Mouse (Mus musculus) gastrocnemius, postnatal 4 days (tissue): Measurements from ENCODE around the gene Arfgef3. TPM values are rescaled to one million over a fixed set of nuclear protein-coding genes. Genes with fewer than 3 reads are reported as not detected.

Source experiments
- DNase-seq, 2 experiments: peaks; one replicate each; pipeline ENCODE4 v3.0.0; 2021 to 2022; ENCODE audit warnings: low spot score in 2 of 2, mixed read lengths in 2 of 2
- long read RNA-seq, 2 experiments: library from polyadenylated mRNA; stranded (forward); transcript quantifications; one replicate each; pipeline ENCODE4 v2.0.0; 2021
- total RNA-seq, 2 experiments: library from RNA; stranded (reverse); gene quantifications; 2 replicates each; pipeline ENCODE4 v1.2.3; 2021

The Arfgef3 gene
- total RNA-seq = 1 to 10 TPM; 2.4 to 2.9 TPM
- long read RNA-seq, experiment 1 = 0 reads
- long read RNA-seq, experiment 2 = 0 reads

DNA sequence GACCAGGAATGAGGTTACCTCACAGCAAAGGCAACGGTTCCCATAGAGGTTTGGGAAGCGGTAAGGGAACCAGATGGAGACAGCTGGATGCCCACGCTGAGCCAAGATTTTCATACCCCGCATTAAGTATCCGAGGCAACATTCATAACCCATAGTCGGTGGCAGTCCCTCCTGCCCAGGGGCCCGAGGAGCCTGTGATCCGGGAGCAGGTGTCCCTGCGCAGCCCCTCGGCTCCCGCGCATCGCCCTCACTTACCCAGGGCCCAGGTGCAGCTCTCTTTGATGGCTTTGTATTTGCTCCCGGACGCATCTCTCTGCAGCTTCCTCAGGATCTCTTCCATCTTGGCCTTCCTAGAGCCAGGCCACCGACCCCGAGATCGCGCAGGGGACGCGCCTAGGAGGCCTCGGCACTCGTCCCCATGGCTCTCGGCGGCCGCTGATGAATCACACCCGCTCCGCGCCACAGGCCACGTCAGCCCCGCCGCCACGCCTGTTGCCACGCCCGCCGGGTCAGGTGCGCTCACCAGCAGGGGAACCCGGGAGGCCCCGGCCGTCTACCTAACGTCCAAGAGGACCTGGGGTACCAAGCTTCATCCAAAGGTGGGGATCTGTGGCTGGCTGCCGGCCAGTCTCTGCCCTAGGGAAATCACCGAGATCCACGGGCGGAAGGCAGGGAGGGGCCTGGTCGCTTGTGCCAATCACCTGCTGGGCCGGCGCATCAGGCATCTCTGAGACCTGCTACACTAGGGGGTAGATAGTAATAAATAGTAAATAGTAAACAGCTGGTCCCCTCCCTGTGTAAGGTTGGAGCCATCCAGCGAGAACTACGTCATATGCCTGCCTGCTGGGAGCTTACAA lies at the start of gene Arfgef3:
Gene Arfgef3 (minus strand): TSS at position 664 of the 857 bp plus-strand sequence.
- peak; percentile 32 to 51 for DNase-seq

DNA sequence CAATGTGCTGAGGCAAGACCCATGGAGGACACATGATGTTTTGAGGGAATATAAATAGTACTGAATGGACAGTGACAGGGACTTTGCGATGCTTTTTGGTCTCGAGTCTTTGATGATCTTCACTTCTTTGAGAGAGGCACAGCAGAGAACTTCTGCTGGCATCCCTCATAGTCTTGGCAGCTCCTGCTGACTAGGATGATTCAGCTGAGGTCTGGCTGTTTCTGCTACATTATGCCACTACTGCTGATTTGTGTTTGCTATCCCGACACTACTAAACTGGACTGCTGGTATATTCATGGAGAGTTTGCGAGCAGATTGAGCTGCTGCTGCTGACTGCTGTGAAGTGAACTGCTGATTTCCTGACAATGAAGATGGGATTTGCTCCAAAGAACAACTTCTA lies 46.3 kb upstream of the Arfgef3 start:
- DNase-seq = no peak

DNA sequence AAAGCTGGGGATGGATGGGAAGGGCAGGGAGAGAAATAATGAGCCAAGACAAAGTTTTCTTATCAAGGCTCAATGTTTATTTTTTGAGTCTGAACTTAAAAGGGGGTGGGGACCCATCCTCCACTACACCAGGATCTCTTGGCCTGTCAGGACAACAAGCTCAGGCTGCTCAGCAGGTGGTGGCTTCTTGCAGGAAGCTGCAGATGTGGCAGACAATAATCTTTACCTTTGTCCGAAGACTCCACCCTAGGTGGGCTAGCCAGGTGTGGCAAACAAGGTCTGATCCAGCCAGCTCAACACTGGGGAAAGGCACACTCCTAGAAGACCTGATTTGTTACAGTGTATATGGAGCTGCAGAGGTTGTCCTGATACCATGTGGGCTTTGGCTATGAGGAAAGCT lies 44.9 kb upstream of the Arfgef3 start:
- no peak for DNase-seq

DNA sequence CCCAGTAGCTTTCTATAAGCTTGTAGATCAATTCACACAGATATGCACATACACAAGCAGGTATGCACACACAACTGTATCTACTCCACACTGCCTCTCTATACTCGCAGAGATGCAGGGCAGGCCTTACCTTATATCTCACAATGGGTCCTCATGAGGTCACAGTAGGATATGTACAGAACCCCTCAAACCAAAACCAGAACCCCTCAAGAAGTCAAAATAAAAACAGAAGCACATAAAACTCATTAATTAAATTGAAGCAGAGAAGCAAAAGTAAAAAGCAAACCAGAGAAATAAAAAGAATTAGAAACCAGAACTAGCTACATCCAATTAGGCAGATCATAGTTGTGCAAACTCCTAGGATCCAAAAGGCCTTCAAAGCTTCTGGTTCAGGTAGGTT lies 42.9 kb upstream of the Arfgef3 start, which contains the start of gene Gm4922:
Gene Gm4922 (minus strand): TSS at position 101 of the 400 bp plus-strand sequence.
- DNase-seq = no peak

DNA sequence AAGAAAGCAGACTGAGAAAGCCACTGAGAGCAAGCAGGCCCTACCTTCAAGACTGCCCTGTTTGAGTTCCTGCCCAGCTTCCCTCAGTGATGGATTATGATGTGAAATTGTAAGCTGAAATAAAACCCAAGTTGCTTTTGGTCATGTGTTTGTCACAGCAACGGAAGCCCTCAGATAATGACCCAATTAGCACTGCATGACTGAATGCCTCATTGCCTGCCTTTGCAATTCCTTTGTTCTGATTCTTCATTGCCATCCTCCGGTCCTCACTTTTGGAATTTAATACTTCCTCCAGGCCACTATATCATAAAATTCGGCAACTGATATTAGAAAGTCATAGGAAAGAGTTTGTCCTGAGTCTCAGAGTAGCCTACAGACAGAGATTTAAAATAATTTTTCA lies 33.8 kb upstream of the Arfgef3 start:
- no peak for DNase-seq

DNA sequence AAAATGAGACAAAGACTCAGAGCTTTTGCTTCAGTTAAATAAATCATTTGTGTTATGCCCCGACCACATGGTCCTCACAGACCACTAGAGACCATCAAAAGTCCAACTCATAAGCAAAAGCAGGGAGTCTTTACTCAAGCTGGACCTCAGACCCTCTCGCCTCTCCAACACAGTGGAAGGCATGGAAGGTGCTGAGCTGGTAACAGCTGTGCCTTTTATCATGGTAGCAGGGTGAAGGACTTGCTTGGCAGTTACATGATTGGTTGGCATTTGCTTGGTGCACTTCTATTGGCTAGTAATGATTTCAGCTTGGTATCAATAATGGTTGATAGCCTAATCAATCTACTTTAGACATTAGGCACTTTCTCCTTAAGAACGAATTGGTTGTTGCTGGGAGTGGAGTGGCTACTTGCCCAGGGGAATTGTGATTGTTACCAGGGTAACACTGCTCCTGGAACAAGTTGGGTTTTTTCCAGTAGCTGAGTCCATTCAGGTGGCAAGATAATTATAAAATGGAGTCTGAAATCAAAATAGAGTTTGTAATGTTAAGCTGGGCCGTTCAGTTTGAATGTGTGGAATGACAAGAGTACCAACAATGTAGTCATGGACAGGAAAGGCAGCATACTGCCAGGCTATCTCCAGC lies 28.9 kb upstream of the Arfgef3 start:
- DNase-seq = no peak

DNA sequence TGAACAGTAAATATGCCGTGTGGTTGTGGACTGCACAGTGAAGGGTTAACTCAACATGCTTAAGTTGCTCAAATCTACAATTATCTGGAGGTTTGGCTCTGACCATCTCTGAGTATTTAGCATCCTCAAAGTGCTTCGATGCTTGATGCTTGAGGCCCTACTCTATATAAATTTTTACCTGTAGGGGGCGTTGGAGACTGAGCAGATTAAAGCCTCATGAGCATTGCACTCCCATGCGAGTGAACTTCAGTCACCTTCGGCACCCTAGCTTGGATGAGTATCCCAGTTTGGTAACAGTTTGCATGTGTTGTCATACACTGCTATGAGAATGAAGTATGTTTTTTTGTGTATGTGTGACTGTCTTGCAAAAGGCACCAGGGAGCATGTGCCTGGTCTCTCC lies 26.2 kb upstream of the Arfgef3 start:
- no peak for DNase-seq

DNA sequence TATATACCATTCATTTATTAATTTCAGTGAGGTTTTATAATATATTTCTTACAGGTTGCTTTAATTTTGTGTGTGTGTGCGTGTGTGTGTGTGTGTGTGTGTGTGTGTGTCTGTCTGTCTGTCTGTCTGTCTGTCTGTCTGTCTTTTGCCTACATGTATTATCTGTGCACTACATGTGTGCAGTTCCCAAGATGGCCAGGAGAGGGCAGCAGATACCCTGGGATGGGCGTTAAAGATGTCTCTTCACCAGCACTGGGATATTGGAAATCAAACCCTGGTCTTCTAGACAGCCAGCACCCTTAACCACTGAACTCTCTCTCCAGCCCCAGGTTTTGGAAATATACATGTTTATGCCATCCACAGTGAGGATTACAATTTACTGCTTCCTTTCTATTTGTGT lies 16.5 kb upstream of the Arfgef3 start:
- peak in 1 of 2 experiments; percentile 40 for DNase-seq

DNA sequence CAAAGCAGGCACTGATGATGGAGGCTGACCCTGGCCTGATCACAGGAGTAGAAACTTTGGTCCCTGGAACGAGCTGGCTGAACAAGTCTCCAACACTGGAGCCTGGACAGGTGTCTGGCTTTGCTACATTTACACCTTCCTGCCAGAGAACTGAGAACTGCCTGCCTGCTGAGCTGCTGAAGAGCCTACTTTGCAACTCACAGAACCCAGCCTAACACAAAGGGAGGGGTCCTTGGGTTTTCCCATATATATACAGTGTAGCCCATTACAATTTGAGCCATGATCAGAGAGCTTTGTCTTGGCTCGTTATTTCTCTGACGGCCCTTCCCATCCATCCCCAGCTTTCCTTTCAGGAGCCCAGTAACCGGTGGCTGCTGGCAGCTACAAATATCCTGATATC lies 6.3 kb upstream of the Arfgef3 start:
- DNase-seq = no peak

DNA sequence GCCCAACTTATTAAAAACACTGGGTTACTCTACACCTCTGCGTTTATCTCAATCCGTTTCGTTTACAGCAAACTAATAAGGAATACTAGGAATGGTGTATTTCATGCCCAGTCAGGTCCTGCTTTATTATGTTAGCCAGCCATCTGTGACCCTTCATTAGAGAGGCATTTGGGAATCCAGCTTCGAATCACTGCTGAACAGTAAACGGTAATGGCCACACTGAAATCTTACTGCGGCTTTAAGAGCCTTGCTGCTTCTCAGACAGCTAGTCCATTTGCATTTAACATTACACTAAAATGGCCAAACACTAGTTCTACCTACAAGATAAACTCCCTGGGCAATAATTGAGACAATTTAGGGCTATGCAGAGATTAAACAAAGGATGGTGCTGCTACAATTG lies 1.7 kb downstream of the Arfgef3 start:
- DNase-seq = no peak

DNA sequence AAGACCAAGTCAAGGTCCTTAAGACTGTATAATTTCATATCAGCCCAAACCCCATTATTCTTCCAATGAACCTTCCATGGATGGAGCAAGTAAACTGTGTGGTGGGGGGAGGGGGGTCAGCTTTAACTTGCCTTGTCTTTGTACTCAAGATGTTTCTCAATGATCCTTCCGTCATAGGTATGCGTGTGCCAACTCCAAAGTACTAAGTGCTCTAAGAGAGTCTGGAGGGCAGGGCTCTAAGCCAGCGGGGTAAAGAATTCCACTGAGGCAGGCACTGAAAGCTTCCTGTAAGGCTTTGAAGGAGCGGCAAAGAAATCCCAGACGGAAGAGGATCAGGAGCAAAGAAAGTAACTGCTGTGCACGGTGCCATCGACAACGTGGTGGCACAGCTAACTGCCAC lies 2.7 kb downstream of the Arfgef3 start:
- no peak for DNase-seq

DNA sequence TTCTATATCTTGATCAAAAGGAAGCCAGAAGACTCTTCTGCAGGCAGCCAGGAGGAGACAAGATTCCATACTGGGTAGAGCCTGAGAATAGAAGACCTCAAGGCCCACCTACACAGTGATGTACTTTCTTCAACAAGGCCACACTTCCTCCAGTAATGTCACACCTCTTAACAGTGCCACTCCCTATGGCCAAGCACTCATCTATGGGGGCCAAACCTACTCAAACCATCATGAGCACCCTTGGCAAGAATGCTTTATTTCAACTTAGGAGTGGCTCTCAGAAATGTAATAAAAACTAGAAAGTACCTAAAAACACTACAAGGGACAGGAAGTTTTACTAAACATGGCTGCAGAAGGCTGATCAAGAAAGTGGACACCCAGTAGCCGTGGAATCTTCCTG lies 15.2 kb downstream of the Arfgef3 start:
- no peak for DNase-seq

DNA sequence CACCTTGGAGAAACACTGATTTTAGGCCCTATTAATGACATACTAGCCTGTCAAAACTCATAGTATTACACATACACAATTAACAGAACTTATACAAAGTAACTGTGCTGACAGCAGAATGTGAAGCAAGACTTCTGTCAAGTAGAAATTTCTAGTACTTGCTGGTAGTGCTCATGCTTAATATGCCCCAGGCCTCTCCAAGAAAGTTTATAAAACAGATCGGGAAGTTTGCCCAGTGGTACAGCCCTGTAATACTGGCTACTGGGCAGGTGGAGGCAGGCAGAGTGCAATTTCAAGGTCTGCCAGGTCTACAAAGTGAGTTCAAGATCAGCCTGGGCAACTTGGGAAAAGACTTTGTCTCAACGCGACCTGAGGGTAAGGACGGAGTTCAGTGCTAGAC lies 32.3 kb downstream of the Arfgef3 start:
- DNase-seq = no peak

DNA sequence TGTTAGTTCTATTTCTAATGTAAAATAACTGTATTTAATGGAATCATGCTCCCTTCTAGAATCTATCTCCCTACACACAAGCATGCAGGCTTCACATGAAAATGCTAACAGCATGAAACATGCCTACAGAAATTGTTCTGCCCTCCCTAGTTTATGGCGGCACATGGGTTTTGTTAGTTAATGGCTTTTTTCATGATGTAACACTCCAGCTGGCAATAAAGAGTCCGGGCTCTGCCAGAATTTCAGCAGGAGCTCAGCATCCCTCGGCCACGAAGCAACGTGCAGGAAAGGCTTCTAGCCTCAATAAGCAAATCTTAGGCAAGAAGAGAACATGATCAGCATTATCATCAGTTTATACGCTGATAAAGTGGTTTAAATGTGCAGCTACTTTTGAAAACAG lies 32.8 kb downstream of the Arfgef3 start:
- DNase-seq = peak in 1 of 2 experiments; percentile 11

DNA sequence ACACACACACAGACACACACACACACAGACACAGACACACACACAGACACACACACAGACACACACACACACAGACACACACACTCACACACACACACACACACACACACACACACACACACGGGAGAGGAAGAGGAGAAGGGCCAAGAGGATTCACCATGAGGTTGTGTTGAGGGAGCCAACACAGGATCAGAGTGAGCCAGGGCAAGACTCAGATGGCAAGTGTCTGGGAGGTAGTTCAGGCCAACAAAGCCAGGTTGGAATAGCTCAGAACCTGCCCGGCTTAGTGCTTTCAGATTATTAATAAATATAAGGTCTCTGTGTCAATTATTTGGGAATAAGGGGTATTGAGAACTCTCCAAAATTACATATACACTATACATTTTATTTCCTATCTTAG lies 33.9 kb downstream of the Arfgef3 start:
- DNase-seq = no peak

DNA sequence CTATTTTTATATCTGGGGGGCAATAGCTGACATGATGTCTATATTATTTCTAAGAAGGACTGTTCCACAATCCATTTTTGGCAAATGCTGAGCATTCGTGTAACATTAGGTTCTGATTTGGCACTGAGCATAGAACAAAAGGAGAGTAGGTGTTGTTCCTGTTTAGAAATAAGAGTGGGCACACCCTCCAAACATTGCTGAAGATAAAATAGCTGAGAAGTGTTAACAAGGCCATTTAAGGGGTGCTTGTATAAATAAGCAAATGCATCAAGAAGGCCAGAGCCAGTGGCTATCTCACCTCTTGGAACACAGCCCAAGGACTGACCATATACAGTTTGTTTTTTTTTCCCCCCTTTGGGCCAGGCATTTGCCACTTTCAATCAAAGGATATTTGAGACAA lies 35.1 kb downstream of the Arfgef3 start:
- DNase-seq = no peak

DNA sequence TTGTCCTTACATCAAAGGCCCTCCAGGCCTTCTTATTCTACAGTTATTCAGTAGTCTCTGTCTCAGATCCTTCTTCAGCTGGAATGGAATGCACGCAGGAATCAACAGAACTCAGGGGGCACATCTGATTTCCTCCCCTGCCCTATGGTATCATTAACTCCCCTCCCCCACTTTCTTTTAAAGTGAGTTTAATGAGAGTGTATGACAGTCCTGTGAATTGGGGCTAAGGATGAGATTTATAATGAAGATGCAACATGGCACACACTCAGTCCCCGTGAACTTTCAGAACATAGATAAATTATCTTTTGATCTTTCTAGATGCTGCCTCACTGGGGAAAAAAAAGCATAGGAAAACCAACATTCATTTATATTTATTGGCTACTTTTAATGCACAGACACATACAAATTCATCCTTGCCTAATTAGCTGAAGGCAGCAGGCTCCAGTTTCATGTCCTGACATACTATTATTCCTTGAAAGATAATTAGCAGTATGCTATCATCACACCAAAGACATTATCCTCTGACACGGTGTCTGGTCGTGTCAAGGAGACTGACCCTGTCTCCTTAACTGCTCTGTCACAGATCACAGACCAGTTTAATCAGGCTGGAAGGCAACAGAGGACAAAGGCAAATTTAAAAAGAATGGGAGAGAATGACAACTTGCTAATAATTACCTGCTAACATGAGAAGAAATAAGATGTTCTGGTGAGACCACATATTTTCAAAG lies 39.2 kb downstream of the Arfgef3 start:
- DNase-seq = no peak

DNA sequence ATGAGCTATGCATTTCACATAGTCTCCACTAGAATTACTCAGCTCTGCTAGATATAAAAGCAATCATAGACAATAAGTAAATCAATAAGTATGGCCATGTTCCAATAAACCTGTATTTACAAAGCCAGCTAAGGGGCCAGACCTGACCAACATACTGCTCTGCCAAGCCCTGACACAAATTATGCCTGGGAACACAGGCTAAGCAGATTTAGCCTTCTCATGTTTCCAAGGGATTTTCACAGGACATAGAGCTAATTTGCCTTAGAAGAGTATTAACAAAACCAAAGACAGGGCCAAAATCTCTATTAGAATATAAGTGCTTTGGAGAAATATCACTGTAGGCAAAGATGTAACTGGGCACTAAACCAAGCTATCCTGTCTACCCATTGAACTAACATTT lies 42.2 kb downstream of the Arfgef3 start:
- DNase-seq = no peak

DNA sequence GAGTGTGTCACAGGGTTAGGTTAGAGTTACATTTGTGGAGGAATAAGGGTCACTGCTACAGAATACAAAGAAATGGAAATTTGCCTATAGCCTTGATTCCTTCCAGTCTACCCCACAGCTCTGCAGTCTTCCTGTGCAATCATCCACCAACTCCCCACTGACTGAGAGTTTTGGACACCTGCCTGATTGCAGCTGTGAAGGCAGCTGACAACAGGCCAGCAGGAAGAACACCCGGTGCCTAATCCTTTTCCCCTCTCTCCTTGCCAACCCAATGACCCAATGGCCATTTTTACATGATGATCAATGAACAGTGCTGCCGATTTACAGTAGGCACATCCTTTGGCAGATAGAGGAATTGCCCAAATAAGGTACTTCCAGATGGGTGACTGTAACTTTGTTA lies 43.6 kb downstream of the Arfgef3 start:
- DNase-seq = peak in 1 of 2 experiments; percentile 30

DNA sequence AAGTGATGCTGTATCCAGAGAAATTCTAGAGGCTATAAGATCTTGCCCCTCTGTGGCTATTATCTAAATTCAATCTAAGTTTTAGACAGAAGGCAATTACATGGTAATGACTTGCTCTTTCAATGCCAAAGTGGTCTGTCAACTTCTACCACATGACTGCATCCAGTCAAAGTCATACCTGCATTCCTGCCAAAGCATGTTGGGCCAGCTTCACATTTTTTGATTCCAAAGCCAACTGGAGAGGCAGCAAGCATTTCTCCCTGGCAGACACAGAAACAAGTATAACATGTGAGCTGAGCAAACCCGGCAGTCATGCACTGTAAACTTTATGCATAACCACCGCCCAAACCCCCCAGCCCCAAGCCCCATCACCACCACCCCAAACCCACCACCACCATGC lies 44.6 kb downstream of the Arfgef3 start:
- no peak for DNase-seq

DNA sequence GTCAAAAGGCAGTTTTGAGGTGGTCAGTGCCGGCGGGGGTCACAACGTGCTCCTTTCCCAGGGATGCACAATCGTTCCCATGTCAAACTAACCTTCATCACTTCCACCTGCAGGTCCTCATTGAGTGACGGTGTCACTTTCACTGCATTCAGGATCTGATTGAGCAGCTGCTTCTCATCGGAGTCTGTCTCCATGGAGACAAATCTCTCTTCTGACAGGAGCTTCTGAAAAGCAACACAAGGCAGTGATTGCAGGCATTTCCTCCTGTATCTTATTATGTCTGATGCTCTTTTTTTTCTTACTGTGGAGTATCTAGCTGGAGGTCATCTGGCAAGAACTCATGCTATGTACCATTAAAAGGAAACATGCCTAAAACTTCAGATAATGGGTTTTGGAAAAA lies 47.3 kb downstream of the Arfgef3 start:
- DNase-seq = no peak

DNA sequence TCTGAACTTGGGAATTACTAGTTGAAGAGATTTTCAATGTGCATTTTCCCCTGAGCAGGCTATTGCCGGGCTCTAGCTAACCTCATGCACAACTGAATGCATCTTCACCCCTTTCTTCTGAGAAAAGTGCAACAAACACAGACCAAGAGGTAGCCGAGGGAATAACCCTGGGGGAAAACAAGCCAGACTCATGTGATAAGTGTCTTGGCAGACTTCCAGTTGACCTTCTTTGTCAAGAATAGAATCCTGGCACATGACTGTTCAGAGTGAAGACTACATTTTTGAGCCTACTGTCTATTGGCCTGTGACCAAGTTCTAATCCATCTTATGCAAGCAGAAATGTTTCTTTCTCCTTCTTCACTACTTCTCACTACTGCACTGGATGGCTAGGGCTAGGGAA lies 55.5 kb downstream of the Arfgef3 start:
- no peak for DNase-seq
